Mouse (Mus musculus) heart, embryonic 12.5 days (tissue): ENCODE results near the gene Itgb1. TPM values are rescaled to one million over a fixed set of nuclear protein-coding genes. Genes with fewer than 3 reads are reported as not detected.

Experiments
- ATAC-seq: fragments of 200-750 bp; cut with Nextera tagmentation; 2 replicates; pipeline ENCODE4 v1.8.0; 2017; ENCODE audit warnings: moderate TSS enrichment, moderate library complexity; ENCODE audit not compliant: insufficient number of reproducible peaks, low FRiP score
- H3K27ac ChIP-seq: fragments of 300-500 bp; sonication (generic); 2 replicates; pipeline ENCODE4 v1.5.1; 2016; ENCODE audit warnings: mild to moderate bottlenecking, moderate library complexity; ENCODE audit not compliant: poor library complexity, severe bottlenecking
- H3K27me3 ChIP-seq: fragments of 300-500 bp; sonication (generic); replicated peaks from 2 replicates; pipeline ENCODE4 v1.6.1; 2016; ENCODE audit warnings: mild to moderate bottlenecking, moderate library complexity
- H3K36me3 ChIP-seq: fragments of 300-500 bp; sonication (generic); 2 replicates; pipeline ENCODE4 v1.6.1; 2016; ENCODE audit warnings: mild to moderate bottlenecking, moderate library complexity
- H3K4me1 ChIP-seq: fragments of 300-500 bp; sonication (generic); replicated peaks from 2 replicates; pipeline ENCODE4 v1.6.1; 2016; ENCODE audit warnings: mild to moderate bottlenecking
- H3K4me2 ChIP-seq: fragments of 300-500 bp; sonication (generic); 2 replicates; pipeline ENCODE4 v1.6.1; 2016; ENCODE audit warnings: mild to moderate bottlenecking, moderate library complexity
- H3K4me3 ChIP-seq: fragments of 300-500 bp; sonication (generic); 2 replicates; pipeline ENCODE4 v1.5.1; 2016; ENCODE audit warnings: mild to moderate bottlenecking
- H3K9ac ChIP-seq: fragments of 300-500 bp; sonication (generic); 2 replicates; pipeline ENCODE4 v1.6.1; 2016; ENCODE audit warnings: mild to moderate bottlenecking, moderate library complexity
- H3K9me3 ChIP-seq: fragments of 300-500 bp; sonication (generic); replicated peaks from 2 replicates; pipeline ENCODE4 v1.6.1; 2016; ENCODE audit warnings: mild to moderate bottlenecking, moderate library complexity
- WGBS: fragments of 180-500 bp; shearing (Covaris S2); methylation state at CpG from one replicate; pipeline ENCODE4 v1.1.7; 2016; 5-methylcytosine and 5-hydroxymethylcytosine counted together
- polyA plus RNA-seq: library from polyadenylated mRNA; unstranded; fragments of >200 nt; fragmentation: Nextera tagmentation; extraction: Ambion mirVana; gene quantifications from 2 replicates; pipeline ENCODE4 v1.2.1, GENCODE M21; 2016

The Itgb1 gene
- polyA plus RNA-seq, 1 experiment from 2014 or later = 476 TPM

DNA sequence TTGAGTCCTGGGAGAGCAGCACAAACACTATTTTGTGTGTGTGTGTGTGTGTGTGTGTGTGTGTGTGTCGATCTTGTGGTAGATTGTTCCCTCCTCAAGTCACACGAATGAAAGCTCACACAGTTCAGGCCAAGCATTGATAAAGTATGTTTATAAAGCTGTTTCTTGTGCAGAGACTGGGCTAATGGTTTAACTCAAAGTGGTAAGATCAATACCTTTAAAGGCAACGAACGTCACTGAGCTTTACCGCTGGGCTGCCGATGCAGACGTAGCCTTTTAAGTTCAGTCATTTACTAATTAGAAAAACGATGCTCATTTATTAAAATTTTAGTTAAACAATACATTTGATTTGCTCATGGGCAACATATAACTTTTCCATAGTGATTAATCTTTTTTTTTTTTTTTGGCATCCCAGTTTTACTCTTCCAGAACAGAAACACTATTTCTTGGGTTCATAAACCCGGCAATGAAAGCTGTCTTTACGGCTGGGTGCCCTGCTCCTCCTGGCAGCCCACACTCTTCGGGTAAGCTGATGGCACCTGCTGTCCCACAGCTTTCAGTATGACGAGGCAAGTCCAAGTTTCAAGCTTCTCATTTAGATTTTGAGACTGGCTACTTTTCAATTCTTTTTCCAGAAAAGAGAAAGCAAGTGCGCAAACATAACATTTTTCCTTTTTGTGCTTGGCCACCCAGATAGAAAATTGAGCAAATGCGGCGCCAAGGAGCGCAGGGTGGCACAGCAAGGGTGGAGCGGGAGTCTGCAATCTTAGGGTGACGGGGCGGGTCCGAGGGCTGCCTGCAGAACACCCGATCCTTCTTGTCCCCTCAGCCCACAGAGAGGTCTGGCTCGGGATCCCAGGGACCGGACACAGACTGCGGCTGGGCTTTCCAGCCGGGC lies 596 bp upstream of the Itgb1 start:
- peak overlapping the region; percentile 99 for H3K27ac ChIP-seq
- WGBS = 9% methylated on average over 25 of the region's 25 CpGs
- H3K4me1 ChIP-seq = peaks cover 20% of the 10 kb centered on the region
- peak; percentile 78; the same call in 1 of the 2 replicates for ATAC-seq
- H3K27me3 ChIP-seq = no peaks in the 10 kb centered on the region
- no peaks in the 10 kb centered on the region for H3K36me3 ChIP-seq
- peak overlapping the region; percentile 72 for H3K4me3 ChIP-seq
- peak overlapping the region; percentile 98 for H3K9ac ChIP-seq
- no peaks in the 10 kb centered on the region for H3K9me3 ChIP-seq
- peak overlapping the region; percentile 72 for H3K4me2 ChIP-seq

- Histone ChIP-seq H3K9me3 (no peaks in the 10 kb centered on the region), H3K9ac (peak overlapping the region; percentile 98), H3K4me3 (peak overlapping the region; percentile 72), H3K4me2 (peak overlapping the region; percentile 72), H3K4me1 (peaks cover 19% of the 10 kb centered on the region), H3K27ac (peak overlapping the region; percentile 99), H3K27me3 (no peaks in the 10 kb centered on the region), H3K36me3 (no peaks in the 10 kb centered on the region)
- no peak for ATAC-seq
- WGBS = 0% methylated on average over 2 of the region's 2 CpGs
These were observed 1.1 kb downstream of the Itgb1 start for GRCm38 (mm10) chr8:128686429-128686990.

DNA sequence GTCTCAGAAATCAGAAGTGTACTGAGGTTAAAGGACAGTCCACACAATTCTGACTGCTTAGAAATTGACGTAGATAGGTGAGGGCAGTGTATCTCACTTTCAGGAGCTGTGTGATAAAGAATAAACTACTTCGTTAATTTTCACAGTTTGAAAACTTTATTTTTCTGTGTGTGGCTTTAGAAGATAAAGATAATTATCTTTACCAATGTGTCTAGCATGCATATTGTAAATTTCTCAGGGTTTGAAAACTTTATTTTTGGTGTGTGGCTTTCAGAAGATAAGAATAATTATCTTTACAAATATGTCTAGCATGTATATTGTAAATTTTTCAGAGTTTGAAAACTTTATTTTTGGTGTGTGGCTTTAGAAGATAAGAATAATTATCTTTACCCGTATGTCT lies 3.2 kb downstream of the Itgb1 start:
- no peak for ATAC-seq
- no peaks in the 10 kb centered on the region for H3K27me3 ChIP-seq
- no peaks in the 10 kb centered on the region for H3K9me3 ChIP-seq
- no peaks in the 10 kb centered on the region for H3K36me3 ChIP-seq
- no peak overlapping the region for H3K4me2 ChIP-seq
- no peak overlapping the region for H3K9ac ChIP-seq
- peaks cover 25% of the 10 kb centered on the region for H3K4me1 ChIP-seq
- WGBS = 48% methylated on average over 3 of the region's 3 CpGs
- no peak overlapping the region for H3K27ac ChIP-seq
- no peak overlapping the region for H3K4me3 ChIP-seq

- Histone ChIP-seq H3K9ac (no peak overlapping the region), H3K27me3 (no peaks in the 10 kb centered on the region), H3K9me3 (no peaks in the 10 kb centered on the region), H3K36me3 (no peaks in the 10 kb centered on the region), H3K4me2 (0 out of 2 replicates have a peak overlapping the region, but pooled peaks have one; percentile 21), H3K27ac (no peak overlapping the region), H3K4me3 (no peak overlapping the region), H3K4me1 (peaks cover 30% of the 10 kb centered on the region)
- 78% methylated on average over 1 of the region's 1 CpGs for WGBS
- no peak for ATAC-seq
These were observed 4.6 kb downstream of the Itgb1 start for GRCm38 (mm10) chr8:128690056-128690455.

- no peaks in the 10 kb centered on the region for H3K9me3 ChIP-seq
- no peak for ATAC-seq
- H3K36me3 ChIP-seq = no peaks in the 10 kb centered on the region
- H3K4me1 ChIP-seq = peaks cover 41% of the 10 kb centered on the region
- 95% methylated on average over 1 of the region's 1 CpGs for WGBS
- no peak overlapping the region for H3K9ac ChIP-seq
- H3K4me2 ChIP-seq = no peak overlapping the region
- no peaks in the 10 kb centered on the region for H3K27me3 ChIP-seq
- no peak overlapping the region for H3K27ac ChIP-seq
- H3K4me3 ChIP-seq = no peak overlapping the region
These were observed 11.4 kb downstream of the Itgb1 start for GRCm38 (mm10) chr8:128696701-128697397.

DNA sequence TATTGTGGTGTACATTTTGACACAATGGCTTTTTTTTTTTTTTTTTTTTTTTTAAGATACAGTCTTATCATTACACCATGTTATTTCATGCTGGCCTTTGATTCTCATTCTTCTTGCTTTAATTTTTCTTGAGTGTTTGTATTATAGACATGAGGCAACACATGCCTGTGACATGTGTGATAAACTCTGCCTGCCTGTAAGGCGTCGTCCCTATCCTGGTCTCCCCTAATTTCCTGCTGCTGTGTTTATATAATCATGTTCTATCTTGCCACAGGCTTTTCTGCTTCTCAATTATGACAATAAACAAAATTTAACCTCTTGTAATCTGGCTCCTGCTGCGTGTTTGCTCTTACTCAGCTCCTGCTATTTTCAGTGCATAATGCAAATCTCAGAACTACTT lies 12.5 kb downstream of the Itgb1 start:
- Histone ChIP-seq H3K9ac (no peak overlapping the region), H3K9me3 (no peaks in the 10 kb centered on the region), H3K4me3 (no peak overlapping the region), H3K27ac (no peak overlapping the region), H3K36me3 (no peaks in the 10 kb centered on the region), H3K4me2 (no peak overlapping the region), H3K4me1 (peaks cover 39% of the 10 kb centered on the region), H3K27me3 (no peaks in the 10 kb centered on the region)
- WGBS = 67% methylated on average over 3 of the region's 3 CpGs
- no peak for ATAC-seq

- peaks cover 20% of the 10 kb centered on the region for H3K4me1 ChIP-seq
- H3K4me2 ChIP-seq = no peak overlapping the region
- no peaks in the 10 kb centered on the region for H3K27me3 ChIP-seq
- no peak overlapping the region for H3K9ac ChIP-seq
- 78% methylated on average over 1 of the region's 1 CpGs for WGBS
- no peak overlapping the region for H3K27ac ChIP-seq
- H3K36me3 ChIP-seq = peaks cover 27% of the 10 kb centered on the region
- no peak overlapping the region for H3K4me3 ChIP-seq
- H3K9me3 ChIP-seq = no peaks in the 10 kb centered on the region
- no peak for ATAC-seq
These were observed 18.9 kb downstream of the Itgb1 start for GRCm38 (mm10) chr8:128704376-128704775.

GRCm38 (mm10) chr8:128704836-128705235 lies 19.4 kb downstream of the Itgb1 start:
- H3K4me2 ChIP-seq = no peak overlapping the region
- no peaks in the 10 kb centered on the region for H3K27me3 ChIP-seq
- H3K9ac ChIP-seq = no peak overlapping the region
- no peak for ATAC-seq
- H3K9me3 ChIP-seq = no peaks in the 10 kb centered on the region
- H3K4me1 ChIP-seq = peaks cover 20% of the 10 kb centered on the region
- 88% methylated on average over 2 of the region's 2 CpGs for WGBS
- no peak overlapping the region for H3K27ac ChIP-seq
- H3K36me3 ChIP-seq = peaks cover 27% of the 10 kb centered on the region
- no peak overlapping the region for H3K4me3 ChIP-seq

- H3K4me3 ChIP-seq = no peak overlapping the region
- H3K27ac ChIP-seq = no peak overlapping the region
- no peaks in the 10 kb centered on the region for H3K4me1 ChIP-seq
- no peak overlapping the region for H3K4me2 ChIP-seq
- WGBS = 46% methylated on average over 3 of the region's 3 CpGs
- H3K36me3 ChIP-seq = peaks cover 56% of the 10 kb centered on the region
- no peaks in the 10 kb centered on the region for H3K27me3 ChIP-seq
- no peak overlapping the region for H3K9ac ChIP-seq
- H3K9me3 ChIP-seq = no peaks in the 10 kb centered on the region
- no peak for ATAC-seq
These were observed 23.8 kb downstream of the Itgb1 start for GRCm38 (mm10) chr8:128709261-128709660.

DNA sequence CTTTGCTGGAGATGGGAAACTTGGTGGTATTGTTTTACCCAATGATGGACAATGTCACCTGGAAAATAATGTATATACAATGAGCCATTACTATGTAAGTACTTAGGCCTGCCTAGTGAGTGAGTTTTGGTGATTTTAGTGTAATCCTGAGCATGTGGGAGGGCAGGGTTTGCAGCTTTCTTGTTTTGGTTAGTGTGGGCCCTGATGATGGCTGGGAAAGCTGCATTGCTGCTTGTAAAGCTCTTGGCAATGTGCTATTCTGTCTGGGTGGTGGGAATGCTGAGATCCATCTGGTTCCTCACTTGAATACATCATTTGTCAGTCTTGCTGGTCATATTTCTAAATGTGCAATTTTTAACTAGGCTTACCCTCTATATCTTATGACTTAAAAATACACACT lies 30.7 kb downstream of the Itgb1 start:
- H3K4me3 ChIP-seq = no peak overlapping the region
- ATAC-seq = no peak
- no peaks in the 10 kb centered on the region for H3K9me3 ChIP-seq
- H3K9ac ChIP-seq = no peak overlapping the region
- H3K4me1 ChIP-seq = no peaks in the 10 kb centered on the region
- peaks cover 65% of the 10 kb centered on the region for H3K36me3 ChIP-seq
- H3K27ac ChIP-seq = no peak overlapping the region
- H3K4me2 ChIP-seq = no peak overlapping the region
- H3K27me3 ChIP-seq = no peaks in the 10 kb centered on the region

GRCm38 (mm10) chr8:128724819-128725218 lies 39.4 kb downstream of the Itgb1 start:
- Histone ChIP-seq H3K27me3 (no peaks in the 10 kb centered on the region), H3K4me3 (no peak overlapping the region), H3K9ac (no peak overlapping the region), H3K4me1 (no peaks in the 10 kb centered on the region), H3K9me3 (no peaks in the 10 kb centered on the region), H3K4me2 (no peak overlapping the region), H3K27ac (no peak overlapping the region), H3K36me3 (peaks cover 51% of the 10 kb centered on the region)
- 70% methylated on average over 1 of the region's 1 CpGs for WGBS
- ATAC-seq = no peak
